Mouse (Mus musculus) neural tube, embryonic 15.5 days (tissue): ENCODE measurements around the gene Sfi1. TPM values are rescaled to one million over a fixed set of nuclear protein-coding genes. Genes with fewer than 3 reads are reported as not detected.

Experiments
- ATAC-seq: fragments of 200-750 bp; cut with Nextera tagmentation; 2 replicates; pipeline ENCODE4 v1.8.0; 2017; ENCODE audit warnings: mild to moderate bottlenecking, moderate TSS enrichment, moderate library complexity; ENCODE audit not compliant: low FRiP score
- H3K27ac ChIP-seq: fragments of 300-500 bp; sonication (generic); replicated peaks from 2 replicates; pipeline ENCODE4 v1.5.1; 2015; ENCODE audit warnings: mild to moderate bottlenecking, inconsistent platforms
- H3K27me3 ChIP-seq: fragments of 300-500 bp; sonication (generic); replicated peaks from 2 replicates; pipeline ENCODE4 v1.6.1; 2015; ENCODE audit warnings: inconsistent platforms
- H3K36me3 ChIP-seq: fragments of 300-500 bp; sonication (generic); 2 replicates; pipeline ENCODE4 v1.6.1; 2015; ENCODE audit warnings: inconsistent platforms
- H3K4me1 ChIP-seq: fragments of 300-500 bp; sonication (generic); 2 replicates; pipeline ENCODE4 v1.6.1; 2015; ENCODE audit warnings: inconsistent platforms
- H3K4me2 ChIP-seq: fragments of 300-500 bp; sonication (generic); 2 replicates; pipeline ENCODE4 v1.6.1; 2015; ENCODE audit warnings: inconsistent platforms, mild to moderate bottlenecking, moderate library complexity
- H3K4me3 ChIP-seq: fragments of 300-500 bp; sonication (generic); replicated peaks from 2 replicates; pipeline ENCODE4 v1.5.1; 2015; ENCODE audit warnings: mild to moderate bottlenecking, inconsistent platforms
- H3K9ac ChIP-seq: fragments of 300-500 bp; sonication (generic); replicated peaks from 2 replicates; pipeline ENCODE4 v1.6.1; 2015; ENCODE audit warnings: mild to moderate bottlenecking, inconsistent platforms
- H3K9me3 ChIP-seq: fragments of 300-500 bp; sonication (generic); replicated peaks from 2 replicates; pipeline ENCODE4 v1.6.1; 2016; ENCODE audit warnings: inconsistent platforms
- WGBS: fragments of 180-500 bp; shearing (Covaris S2); methylation state at CpG from one replicate; pipeline ENCODE4 v1.1.7; 2015; ENCODE audit warnings: mixed read lengths; 5-methylcytosine and 5-hydroxymethylcytosine counted together
- polyA plus RNA-seq: library from polyadenylated mRNA; unstranded; fragments of >200 nt; fragmentation: Nextera tagmentation; extraction: Ambion mirVana; gene quantifications from 2 replicates; pipeline ENCODE4 v1.2.1, GENCODE M21; 2015

Gene Sfi1
- polyA plus RNA-seq, result 15.7 and 16.2 TPM in 2 replicates

- Histone ChIP-seq H3K9me3 (no peaks in the 10 kb centered on the region), H3K27ac (no peak within 1 kb of the TSS), H3K4me2 (no peak within 1 kb of the TSS), H3K27me3 (no peaks in the 10 kb centered on the region), H3K9ac (no peak within 1 kb of the TSS), H3K4me1 (no peaks in the 10 kb centered on the region), H3K4me3 (no peak within 1 kb of the TSS), H3K36me3 (no peaks in the 10 kb centered on the region)
- 86% methylated on average over 25 of the region's 25 CpGs for whole genome bisulfite sequencing
- ATAC-seq, result no peak
Measured at GRCm38 (mm10) chr11:3193363-3193762, at the start of gene Sfi1. Gene Sfi1, minus strand, starts transcription at chr11:3193463.

GRCm38 (mm10) chr11:3242395-3242794 is 49.1 kb upstream of the Sfi1 start:
- 92% methylated on average over 7 of the region's 7 CpGs for WGBS
- Histone ChIP-seq H3K36me3 (peaks cover 87% of the 10 kb centered on the region), H3K4me2 (no peak overlapping the region), H3K4me3 (no peak overlapping the region), H3K27ac (no peak overlapping the region), H3K9me3 (no peaks in the 10 kb centered on the region), H3K4me1 (no peaks in the 10 kb centered on the region), H3K9ac (no peak overlapping the region), H3K27me3 (no peaks in the 10 kb centered on the region)
- ATAC-seq, result no peak

GRCm38 (mm10) chr11:3235277-3235676 is 42.0 kb upstream of the Sfi1 start:
- no peak overlapping the region for H3K4me2 ChIP-seq
- no peak overlapping the region for H3K9ac ChIP-seq
- WGBS, result 86% methylated on average over 5 of the region's 5 CpGs
- no peaks in the 10 kb centered on the region for H3K27me3 ChIP-seq
- H3K36me3 ChIP-seq, result peaks cover 88% of the 10 kb centered on the region
- H3K27ac ChIP-seq, result no peak overlapping the region
- no peaks in the 10 kb centered on the region for H3K4me1 ChIP-seq
- H3K9me3 ChIP-seq, result no peaks in the 10 kb centered on the region
- ATAC-seq, result no peak
- H3K4me3 ChIP-seq, result no peak overlapping the region

GRCm38 (mm10) chr11:3233704-3234103 is 40.4 kb upstream of the Sfi1 start:
- H3K27ac ChIP-seq, result no peak overlapping the region
- H3K9ac ChIP-seq, result no peak overlapping the region
- no peak for ATAC-seq
- H3K9me3 ChIP-seq, result no peaks in the 10 kb centered on the region
- peaks cover 87% of the 10 kb centered on the region for H3K36me3 ChIP-seq
- no peak overlapping the region for H3K4me2 ChIP-seq
- H3K4me3 ChIP-seq, result no peak overlapping the region
- no peaks in the 10 kb centered on the region for H3K27me3 ChIP-seq
- no peaks in the 10 kb centered on the region for H3K4me1 ChIP-seq
- WGBS, result 89% methylated on average over 4 of the region's 4 CpGs

- no peak for ATAC-seq
- WGBS, result 98% methylated on average over 3 of the region's 3 CpGs
- Histone ChIP-seq H3K9me3 (no peaks in the 10 kb centered on the region), H3K4me2 (no peak overlapping the region), H3K27ac (no peak overlapping the region), H3K4me1 (no peaks in the 10 kb centered on the region), H3K27me3 (no peaks in the 10 kb centered on the region), H3K4me3 (no peak overlapping the region), H3K36me3 (peaks cover 81% of the 10 kb centered on the region), H3K9ac (no peak overlapping the region)
Measured at GRCm38 (mm10) chr11:3232248-3232647, 39.0 kb upstream of the Sfi1 start.

- Histone ChIP-seq H3K27me3 (no peaks in the 10 kb centered on the region), H3K36me3 (peaks cover 77% of the 10 kb centered on the region), H3K27ac (no peak overlapping the region), H3K9me3 (no peaks in the 10 kb centered on the region), H3K4me2 (no peak overlapping the region), H3K9ac (no peak overlapping the region), H3K4me3 (no peak overlapping the region), H3K4me1 (no peaks in the 10 kb centered on the region)
- WGBS, result 96% methylated on average over 3 of the region's 3 CpGs
- no peak for ATAC-seq
Measured at GRCm38 (mm10) chr11:3227113-3227512, 33.9 kb upstream of the Sfi1 start.

- Histone ChIP-seq H3K27me3 (no peaks in the 10 kb centered on the region), H3K9ac (no peak overlapping the region), H3K27ac (no peak overlapping the region), H3K4me2 (no peak overlapping the region), H3K36me3 (peaks cover 73% of the 10 kb centered on the region), H3K4me3 (no peak overlapping the region), H3K4me1 (no peaks in the 10 kb centered on the region), H3K9me3 (no peaks in the 10 kb centered on the region)
- ATAC-seq, result no peak
- 84% methylated on average over 5 of the region's 5 CpGs for WGBS
Measured at GRCm38 (mm10) chr11:3223105-3223504, 29.8 kb upstream of the Sfi1 start.

- Histone ChIP-seq H3K27me3 (no peaks in the 10 kb centered on the region), H3K4me2 (no peak overlapping the region), H3K27ac (no peak overlapping the region), H3K9ac (no peak overlapping the region), H3K36me3 (peaks cover 49% of the 10 kb centered on the region), H3K4me3 (no peak overlapping the region), H3K4me1 (no peaks in the 10 kb centered on the region), H3K9me3 (no peaks in the 10 kb centered on the region)
- ATAC-seq, result no peak
- WGBS, result 85% methylated on average over 1 of the region's 1 CpGs
Measured at GRCm38 (mm10) chr11:3212526-3212925, 19.3 kb upstream of the Sfi1 start.

- 94% methylated on average over 3 of the region's 3 CpGs for WGBS
- H3K4me2 ChIP-seq, result no peak overlapping the region
Measured at GRCm38 (mm10) chr11:3206783-3207182, 13.5 kb upstream of the Sfi1 start.

GRCm38 (mm10) chr11:3205207-3205606 is 11.9 kb upstream of the Sfi1 start:
- Histone ChIP-seq H3K27ac (no peak overlapping the region), H3K36me3 (peaks cover 35% of the 10 kb centered on the region), H3K27me3 (no peaks in the 10 kb centered on the region), H3K9ac (no peak overlapping the region), H3K4me3 (no peak overlapping the region), H3K9me3 (no peaks in the 10 kb centered on the region), H3K4me2 (no peak overlapping the region), H3K4me1 (peaks cover 11% of the 10 kb centered on the region)
- WGBS, result 92% methylated on average over 3 of the region's 3 CpGs
- no peak for ATAC-seq

More at GRCm38 (mm10) chr11:3206783-3207182, 13.5 kb upstream of the Sfi1 start:
- Histone ChIP-seq H3K36me3 (peaks cover 35% of the 10 kb centered on the region), H3K9me3 (no peaks in the 10 kb centered on the region), H3K4me3 (no peak overlapping the region), H3K27ac (no peak overlapping the region), H3K9ac (no peak overlapping the region), H3K4me1 (peaks cover 11% of the 10 kb centered on the region), H3K27me3 (no peaks in the 10 kb centered on the region)
- no peak for ATAC-seq

- H3K9me3 ChIP-seq, result no peaks in the 10 kb centered on the region
- ATAC-seq, result no peak
- H3K4me2 ChIP-seq, result peak overlapping the region; percentile 47
- no peak overlapping the region for H3K27ac ChIP-seq
- WGBS, result 88% methylated on average over 2 of the region's 2 CpGs
- H3K27me3 ChIP-seq, result no peaks in the 10 kb centered on the region
- H3K4me1 ChIP-seq, result peaks cover 11% of the 10 kb centered on the region
- peaks cover 29% of the 10 kb centered on the region for H3K36me3 ChIP-seq
- no peak overlapping the region for H3K9ac ChIP-seq
- 0 out of 2 replicates have a peak overlapping the region, but pooled peaks have one; percentile 40 for H3K4me3 ChIP-seq
Measured at GRCm38 (mm10) chr11:3203771-3204170, 10.5 kb upstream of the Sfi1 start.

- no peaks in the 10 kb centered on the region for H3K27me3 ChIP-seq
- WGBS, result under 1% methylated on average over 25 of the region's 57 CpGs
Measured at GRCm38 (mm10) chr11:3202781-3203441, 9.6 kb upstream of the Sfi1 start.

More at GRCm38 (mm10) chr11:3202781-3203441, 9.6 kb upstream of the Sfi1 start:
- H3K27ac ChIP-seq, result peak overlapping the region; percentile 18
- no peaks in the 10 kb centered on the region for H3K9me3 ChIP-seq
- H3K9ac ChIP-seq, result peak overlapping the region; percentile 33
- ATAC-seq, result peak; percentile 58; the same call in 1 of the 2 replicates
- H3K4me1 ChIP-seq, result peaks cover 11% of the 10 kb centered on the region
- peaks cover 23% of the 10 kb centered on the region for H3K36me3 ChIP-seq
- H3K4me3 ChIP-seq, result peak overlapping the region; percentile 40
- peak overlapping the region; percentile 47 for H3K4me2 ChIP-seq
